Mouse (Mus musculus) liver, adult 2 months (tissue): ENCODE results near the gene Ccdc12. TPM values are rescaled to one million over a fixed set of nuclear protein-coding genes. Genes with fewer than 3 reads are reported as not detected.

Experiments used
- DNase-seq: peaks from one replicate; pipeline ENCODE4 v3.0.0-alpha.2; 2011; ENCODE audit warnings: low read depth, low spot score; ENCODE audit errors: extremely low read depth
- H3K27ac ChIP-seq: fragments of 200-500 bp; replicated peaks from 2 replicates; pipeline ENCODE4 v1.5.1; 2012; ENCODE audit warnings: low read depth, mild to moderate bottlenecking, control low read depth, inconsistent platforms, low read length; ENCODE audit not compliant: insufficient read depth
- H3K27me3 ChIP-seq: fragments of 200-500 bp; 2 replicates; pipeline ENCODE4 v1.6.1; 2012; ENCODE audit warnings: mild to moderate bottlenecking, moderate library complexity, low read length, inconsistent platforms; ENCODE audit not compliant: control insufficient read depth, insufficient read depth
- H3K36me3 ChIP-seq: fragments of 200-500 bp; 2 replicates; pipeline ENCODE4 v1.6.1; 2012; ENCODE audit warnings: low read length, inconsistent platforms; ENCODE audit not compliant: control insufficient read depth, insufficient read depth
- H3K4me1 ChIP-seq: fragments of 200-500 bp; 2 replicates; pipeline ENCODE4 v1.6.1; 2011; ENCODE audit warnings: low read length; ENCODE audit not compliant: control insufficient read depth, insufficient read depth
- H3K4me3 ChIP-seq: fragments of 200-500 bp; 2 replicates; pipeline ENCODE4 v1.5.1; 2011; ENCODE audit warnings: low read depth, mild to moderate bottlenecking, control low read depth, low read length, moderate library complexity; ENCODE audit not compliant: insufficient read depth
- H3K79me2 ChIP-seq: fragments of 200-500 bp; 2 replicates; pipeline ENCODE4 v1.6.1; 2012; ENCODE audit warnings: inconsistent platforms, mild to moderate bottlenecking, low read length, moderate library complexity; ENCODE audit not compliant: control insufficient read depth, insufficient read depth
- H3K9ac ChIP-seq: fragments of 200-500 bp; 2 replicates; pipeline ENCODE4 v1.6.1; 2012; ENCODE audit warnings: low read depth, mild to moderate bottlenecking, control low read depth, inconsistent platforms, low read length
- CTCF ChIP-seq: fragments of 200-500 bp; IDR thresholded peaks from 2 replicates; pipeline ENCODE4 v1.5.1; 2011; ENCODE audit warnings: low read depth, low read length, control low read depth
- POLR2A ChIP-seq: fragments of 200-500 bp; IDR thresholded peaks from 2 replicates; pipeline ENCODE4 v1.6.1; 2011; ENCODE audit warnings: low read length, control low read depth; ENCODE audit not compliant: insufficient read depth; ENCODE audit errors: extremely low read depth
- WGBS: fragments of 180-500 bp; shearing (Covaris S2); methylation state at CpG from one replicate; pipeline ENCODE4 v1.1.7; 2018; 5-methylcytosine and 5-hydroxymethylcytosine counted together
- polyA plus RNA-seq: library from polyadenylated mRNA; depleted of rRNA; stranded (reverse); fragments of >200 nt; gene quantifications from 2 replicates; pipeline ENCODE4 v1.2.3, GENCODE M21; 2012
- total RNA-seq: library from RNA; depleted of rRNA; stranded (reverse); fragments of >200 nt; gene quantifications from 2 replicates; pipeline ENCODE4 v1.2.3, GENCODE M21; 2014

Gene Ccdc12
- total and polyA plus RNA-seq, 2 experiments, result 29.9 to 51.4 TPM

DNA sequence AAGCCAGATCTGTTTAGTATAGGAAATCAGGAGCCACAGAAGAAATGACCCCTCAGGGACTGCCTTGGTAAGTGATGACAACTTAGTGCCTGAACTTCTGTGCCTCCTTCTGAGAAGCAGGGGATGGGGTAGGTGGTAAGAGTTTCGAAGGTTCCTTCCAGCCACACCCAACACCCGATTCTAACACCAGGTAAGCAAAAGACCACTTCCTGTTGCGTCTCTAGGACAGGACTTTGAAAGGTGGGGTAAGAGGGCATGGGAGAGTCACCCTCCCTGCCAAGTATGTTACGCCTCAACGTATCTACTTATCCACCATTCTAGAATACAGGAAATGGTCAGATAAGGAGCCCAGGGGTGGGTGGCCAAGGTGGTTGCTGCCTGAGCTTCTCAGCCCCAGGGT, 15.3 kb upstream of the Ccdc12 start:
- Histone ChIP-seq H3K4me1 (no peaks in the 10 kb centered on the region), H3K4me3 (no peak overlapping the region), H3K9ac (no peak overlapping the region), H3K27ac (no peak overlapping the region), H3K79me2 (no peaks in the 10 kb centered on the region), H3K27me3 (no peaks in the 10 kb centered on the region), H3K36me3 (no peaks in the 10 kb centered on the region)
- 85% methylated on average over 5 of the region's 5 CpGs for WGBS
- no peak for TF ChIP-seq CTCF
- no peak for TF ChIP-seq POLR2A
- no peak for DNase-seq

DNA sequence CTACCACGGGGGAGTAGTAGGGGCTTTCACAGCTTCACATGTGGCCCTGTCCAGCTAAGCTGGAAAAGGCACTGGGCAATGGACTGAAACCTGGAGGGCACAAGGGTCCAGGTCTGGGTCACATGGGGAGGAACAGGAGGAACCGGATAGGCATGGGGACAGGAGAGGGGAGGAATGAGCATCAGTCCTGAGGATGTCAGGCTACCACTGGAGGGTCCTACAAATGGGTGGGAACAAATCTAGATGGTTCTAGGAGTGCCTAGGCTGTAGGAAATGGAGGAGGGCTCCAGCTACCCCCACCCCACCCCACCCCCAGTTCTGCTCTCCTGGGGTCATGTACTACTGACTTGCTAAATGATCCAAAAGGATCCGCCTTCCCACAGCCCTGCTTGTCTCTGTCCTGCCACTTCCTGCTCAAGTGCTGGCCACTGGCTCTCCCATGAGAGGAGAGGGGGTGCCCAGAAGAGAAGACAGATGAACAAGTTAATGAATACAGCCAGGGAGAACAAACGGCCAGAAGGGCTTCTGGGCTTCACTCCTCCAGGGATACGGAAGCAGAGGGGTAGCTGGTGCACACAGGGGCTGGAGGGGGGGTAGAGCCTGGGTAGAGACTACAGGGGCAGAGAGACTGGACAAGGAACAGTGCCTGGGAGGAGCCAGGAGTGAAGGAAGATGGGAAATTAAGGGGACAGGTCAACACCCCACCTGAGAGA, 13.3 kb upstream of the Ccdc12 start:
- TF ChIP-seq CTCF (no peak), POLR2A (no peak)
- Histone ChIP-seq H3K36me3 (no peaks in the 10 kb centered on the region), H3K4me1 (no peaks in the 10 kb centered on the region), H3K4me3 (no peak overlapping the region), H3K27ac (no peak overlapping the region), H3K79me2 (peaks cover under 1% of the 10 kb centered on the region; the same call in 1 of the 2 replicates), H3K27me3 (no peaks in the 10 kb centered on the region), H3K9ac (no peak overlapping the region)
- no peak for DNase-seq
- WGBS, result 71% methylated on average over 5 of the region's 5 CpGs

DNA sequence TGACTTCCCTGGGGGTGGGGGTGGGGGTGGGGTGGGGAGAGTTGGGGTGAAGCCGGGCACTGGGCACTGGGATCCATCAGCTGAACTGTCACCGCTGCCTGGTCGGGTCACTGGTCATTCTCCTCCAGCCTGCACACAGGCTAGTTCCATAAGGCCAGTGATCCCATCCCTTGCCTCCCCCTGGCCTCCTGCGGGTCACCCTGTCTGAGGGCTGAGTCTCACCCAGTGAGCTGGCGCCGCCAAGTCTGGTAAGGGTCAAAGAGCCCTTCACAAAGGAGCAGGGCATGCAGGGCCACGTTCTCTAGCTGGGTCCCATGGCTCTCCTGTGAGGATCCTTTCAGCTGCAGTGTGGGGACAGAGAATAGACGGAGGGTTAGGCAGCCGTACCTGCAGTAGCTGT, 12.5 kb upstream of the Ccdc12 start:
- Histone ChIP-seq H3K27ac (no peak overlapping the region), H3K9ac (no peak overlapping the region), H3K27me3 (no peaks in the 10 kb centered on the region), H3K36me3 (no peaks in the 10 kb centered on the region), H3K4me3 (no peak overlapping the region), H3K79me2 (peaks cover 9% of the 10 kb centered on the region), H3K4me1 (no peaks in the 10 kb centered on the region)
- WGBS, result 70% methylated on average over 9 of the region's 9 CpGs
- no peak for TF ChIP-seq CTCF
- no peak for TF ChIP-seq POLR2A
- DNase-seq, result no peak

- Histone ChIP-seq H3K27ac (no peak overlapping the region), H3K27me3 (no peaks in the 10 kb centered on the region), H3K4me1 (no peaks in the 10 kb centered on the region), H3K4me3 (no peak overlapping the region), H3K9ac (no peak overlapping the region), H3K79me2 (peaks cover 12% of the 10 kb centered on the region), H3K36me3 (no peaks in the 10 kb centered on the region)
- no peak for DNase-seq
- 92% methylated on average over 10 of the region's 10 CpGs for WGBS
- TF ChIP-seq CTCF, result no peak
- TF ChIP-seq POLR2A, result no peak
These were observed 12.0 kb upstream of the Ccdc12 start for GRCm38 (mm10) chr9:110644295-110644694.

- Histone ChIP-seq H3K4me1 (no peaks in the 10 kb centered on the region), H3K4me3 (peak overlapping the region; percentile 30; the same call in 1 of the 2 replicates), H3K9ac (0 out of 2 replicates have a peak overlapping the region, but pooled peaks have one; percentile 5), H3K27ac (0 out of 2 replicates have a peak overlapping the region, but pooled peaks have one; percentile 8), H3K27me3 (no peaks in the 10 kb centered on the region), H3K79me2 (peaks cover 16% of the 10 kb centered on the region), H3K36me3 (no peaks in the 10 kb centered on the region)
- 72% methylated on average over 9 of the region's 9 CpGs for WGBS
- no peak for DNase-seq
- TF ChIP-seq POLR2A (no peak), CTCF (no peak)
These were observed 11.1 kb upstream of the Ccdc12 start for GRCm38 (mm10) chr9:110645219-110645618.

DNA sequence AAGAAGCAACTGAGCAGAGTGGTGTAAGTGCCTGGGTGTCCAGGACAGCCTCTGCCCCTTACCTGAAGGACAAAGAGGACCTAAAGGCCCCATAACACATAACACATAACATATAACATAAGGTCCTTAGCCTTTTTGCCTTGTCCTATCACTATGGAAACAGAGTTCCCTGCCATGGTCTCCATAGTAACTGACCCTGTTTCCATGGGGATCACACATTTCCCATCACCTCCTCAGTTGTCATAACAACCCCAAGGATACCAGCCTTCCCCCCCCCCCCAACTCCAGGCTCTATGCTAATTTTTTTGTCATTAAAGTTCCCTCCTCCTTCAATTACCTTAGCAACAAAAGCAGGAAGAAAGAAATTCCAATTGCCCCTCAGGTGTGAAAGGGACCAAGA, 6.5 kb upstream of the Ccdc12 start:
- peaks cover 14% of the 10 kb centered on the region for H3K4me1 ChIP-seq
- H3K4me3 ChIP-seq, result no peak overlapping the region
- H3K27ac ChIP-seq, result no peak overlapping the region
- H3K79me2 ChIP-seq, result peaks cover 30% of the 10 kb centered on the region
- DNase-seq, result no peak
- no peaks in the 10 kb centered on the region for H3K27me3 ChIP-seq
- H3K36me3 ChIP-seq, result no peaks in the 10 kb centered on the region
- no peak for TF ChIP-seq CTCF
- no peak for TF ChIP-seq POLR2A
- H3K9ac ChIP-seq, result no peak overlapping the region
